Mouse (Mus musculus): ENCODE data around the gene Zbtb16. TPM values are rescaled to one million over a fixed set of nuclear protein-coding genes. Genes with fewer than 3 reads are reported as not detected.

The Zbtb16 gene
- polyA plus RNA-seq, 1 experiment from 2014 or later = 3.0 TPM

- H3K27ac ChIP-seq (replicated peaks; ENCODE audit: low read depth, low read length) = no peak overlapping the region
- peaks cover 12% of the 10 kb centered on the region for H3K4me1 ChIP-seq (ENCODE audit: control insufficient read depth, insufficient read depth, low read length)
These were observed 189.0 kb downstream of the Zbtb16 start for GRCm38 (mm10) chr9:48646781-48647647.

GRCm38 (mm10) chr9:48646251-48646650 lies 189.8 kb downstream of the Zbtb16 start:
- ATAC-seq (replicated peaks; ENCODE audit: insufficient number of reproducible peaks, low FRiP score, low TSS enrichment, low read depth) = no peak
- peak; percentile 92 for DNase-seq (ENCODE audit: low spot score)
- H3K4me3 ChIP-seq (ENCODE audit: low read depth, low read length) = no peak overlapping the region
- no peak overlapping the region for H3K9ac ChIP-seq (replicated peaks; ENCODE audit: low read length)
- WGBS = 23% methylated on average over 4 of the region's 4 CpGs
- H3K4me2 ChIP-seq (ENCODE audit: low read depth, low read length) = no peak overlapping the region
- peaks cover 3% of the 10 kb centered on the region; the same call in 1 of the 2 replicates for H3K9me3 ChIP-seq (replicated peaks; ENCODE audit: control insufficient read depth, low read length)
- no peaks in the 10 kb centered on the region for H3K36me3 ChIP-seq (replicated peaks; ENCODE audit: control insufficient read depth, insufficient read depth, low read depth, low read length)
- no peak overlapping the region for H3K27ac ChIP-seq (replicated peaks; ENCODE audit: low read depth, low read length)
- H3K27me3 ChIP-seq (ENCODE audit: control insufficient read depth, insufficient read depth, low read length) = no peaks in the 10 kb centered on the region
- peaks cover 12% of the 10 kb centered on the region for H3K4me1 ChIP-seq (ENCODE audit: control insufficient read depth, insufficient read depth, low read length)

More at GRCm38 (mm10) chr9:48646781-48647647, 189.0 kb downstream of the Zbtb16 start:
- no peaks in the 10 kb centered on the region for H3K36me3 ChIP-seq (replicated peaks; ENCODE audit: control insufficient read depth, insufficient read depth, low read depth, low read length)
- ATAC-seq (replicated peaks; ENCODE audit: insufficient number of reproducible peaks, low FRiP score, low TSS enrichment, low read depth) (no peak), DNase-seq (ENCODE audit: low spot score) (no peak)
- WGBS = 46% methylated on average over 15 of the region's 16 CpGs
- H3K9ac ChIP-seq (replicated peaks; ENCODE audit: low read length) = no peak overlapping the region
- H3K4me2 ChIP-seq (ENCODE audit: low read depth, low read length) = no peak overlapping the region
- no peak overlapping the region for H3K4me3 ChIP-seq (ENCODE audit: low read depth, low read length)
- peaks cover 3% of the 10 kb centered on the region; the same call in 1 of the 2 replicates for H3K9me3 ChIP-seq (replicated peaks; ENCODE audit: control insufficient read depth, low read length)
- H3K27me3 ChIP-seq (ENCODE audit: control insufficient read depth, insufficient read depth, low read length) = no peaks in the 10 kb centered on the region

- peaks cover 12% of the 10 kb centered on the region for H3K4me1 ChIP-seq (ENCODE audit: control insufficient read depth, insufficient read depth, low read length)
- no peaks in the 10 kb centered on the region for H3K36me3 ChIP-seq (replicated peaks; ENCODE audit: control insufficient read depth, insufficient read depth, low read depth, low read length)
- no peak overlapping the region for H3K27ac ChIP-seq (replicated peaks; ENCODE audit: low read depth, low read length)
- 61% methylated on average over 4 of the region's 4 CpGs for WGBS
- DNase-seq (ENCODE audit: low spot score) (no peak), ATAC-seq (replicated peaks; ENCODE audit: insufficient number of reproducible peaks, low FRiP score, low TSS enrichment, low read depth) (no peak)
- H3K4me2 ChIP-seq (ENCODE audit: low read depth, low read length) = no peak overlapping the region
- H3K9ac ChIP-seq (replicated peaks; ENCODE audit: low read length) = no peak overlapping the region
- H3K9me3 ChIP-seq (replicated peaks; ENCODE audit: control insufficient read depth, low read length) = peaks cover 3% of the 10 kb centered on the region; the same call in 1 of the 2 replicates
- H3K27me3 ChIP-seq (ENCODE audit: control insufficient read depth, insufficient read depth, low read length) = no peaks in the 10 kb centered on the region
- H3K4me3 ChIP-seq (ENCODE audit: low read depth, low read length) = no peak overlapping the region
These were observed 190.3 kb downstream of the Zbtb16 start for GRCm38 (mm10) chr9:48645648-48646126.

GRCm38 (mm10) chr9:48644926-48645647 lies 190.9 kb downstream of the Zbtb16 start:
- no peaks in the 10 kb centered on the region for H3K27me3 ChIP-seq (ENCODE audit: control insufficient read depth, insufficient read depth, low read length)
- H3K36me3 ChIP-seq (replicated peaks; ENCODE audit: control insufficient read depth, insufficient read depth, low read depth, low read length) = no peaks in the 10 kb centered on the region
- H3K4me1 ChIP-seq (ENCODE audit: control insufficient read depth, insufficient read depth, low read length) = peaks cover 12% of the 10 kb centered on the region
- DNase-seq (ENCODE audit: low spot score) (peak; percentile 68), ATAC-seq (replicated peaks; ENCODE audit: insufficient number of reproducible peaks, low FRiP score, low TSS enrichment, low read depth) (no peak)
- peaks cover 3% of the 10 kb centered on the region; the same call in 1 of the 2 replicates for H3K9me3 ChIP-seq (replicated peaks; ENCODE audit: control insufficient read depth, low read length)
- no peak overlapping the region for H3K4me3 ChIP-seq (ENCODE audit: low read depth, low read length)
- no peak overlapping the region for H3K4me2 ChIP-seq (ENCODE audit: low read depth, low read length)
- no peak overlapping the region for H3K27ac ChIP-seq (replicated peaks; ENCODE audit: low read depth, low read length)
- H3K9ac ChIP-seq (replicated peaks; ENCODE audit: low read length) = no peak overlapping the region
- 50% methylated on average over 13 of the region's 13 CpGs for WGBS

- Histone ChIP-seq H3K4me2 (ENCODE audit: low read depth, low read length) (no peak overlapping the region), H3K4me1 (ENCODE audit: control insufficient read depth, insufficient read depth, low read length) (peaks cover 10% of the 10 kb centered on the region), H3K4me3 (ENCODE audit: low read depth, low read length) (no peak overlapping the region), H3K9ac (replicated peaks; ENCODE audit: low read length) (no peak overlapping the region), H3K9me3 (replicated peaks; ENCODE audit: control insufficient read depth, low read length) (peaks cover 3% of the 10 kb centered on the region; the same call in 1 of the 2 replicates), H3K27me3 (ENCODE audit: control insufficient read depth, insufficient read depth, low read length) (no peaks in the 10 kb centered on the region), H3K36me3 (replicated peaks; ENCODE audit: control insufficient read depth, insufficient read depth, low read depth, low read length) (no peaks in the 10 kb centered on the region), H3K27ac (replicated peaks; ENCODE audit: low read depth, low read length) (no peak overlapping the region)
- ATAC-seq (replicated peaks; ENCODE audit: insufficient number of reproducible peaks, low FRiP score, low TSS enrichment, low read depth) (no peak), DNase-seq (ENCODE audit: low spot score) (no peak)
- WGBS = 78% methylated on average over 3 of the region's 3 CpGs
These were observed 191.6 kb downstream of the Zbtb16 start for GRCm38 (mm10) chr9:48644376-48644775.

- ATAC-seq (replicated peaks; ENCODE audit: insufficient number of reproducible peaks, low FRiP score, low TSS enrichment, low read depth) (no peak), DNase-seq (ENCODE audit: low spot score) (no peak)
- Histone ChIP-seq H3K36me3 (replicated peaks; ENCODE audit: control insufficient read depth, insufficient read depth, low read depth, low read length) (no peaks in the 10 kb centered on the region), H3K9ac (replicated peaks; ENCODE audit: low read length) (no peak overlapping the region), H3K4me1 (ENCODE audit: control insufficient read depth, insufficient read depth, low read length) (no peaks in the 10 kb centered on the region), H3K27me3 (ENCODE audit: control insufficient read depth, insufficient read depth, low read length) (no peaks in the 10 kb centered on the region), H3K4me3 (ENCODE audit: low read depth, low read length) (no peak overlapping the region), H3K9me3 (replicated peaks; ENCODE audit: control insufficient read depth, low read length) (peaks cover 3% of the 10 kb centered on the region; the same call in 1 of the 2 replicates), H3K27ac (replicated peaks; ENCODE audit: low read depth, low read length) (no peak overlapping the region), H3K4me2 (ENCODE audit: low read depth, low read length) (no peak overlapping the region)
- WGBS = 92% methylated on average over 8 of the region's 8 CpGs
These were observed 194.4 kb downstream of the Zbtb16 start for GRCm38 (mm10) chr9:48641636-48642035.

- Histone ChIP-seq H3K36me3 (replicated peaks; ENCODE audit: control insufficient read depth, insufficient read depth, low read depth, low read length) (no peaks in the 10 kb centered on the region), H3K27ac (replicated peaks; ENCODE audit: low read depth, low read length) (no peak overlapping the region), H3K9me3 (replicated peaks; ENCODE audit: control insufficient read depth, low read length) (peaks cover 3% of the 10 kb centered on the region; the same call in 1 of the 2 replicates), H3K27me3 (ENCODE audit: control insufficient read depth, insufficient read depth, low read length) (no peaks in the 10 kb centered on the region), H3K4me1 (ENCODE audit: control insufficient read depth, insufficient read depth, low read length) (no peaks in the 10 kb centered on the region), H3K4me2 (ENCODE audit: low read depth, low read length) (no peak overlapping the region), H3K4me3 (ENCODE audit: low read depth, low read length) (no peak overlapping the region), H3K9ac (replicated peaks; ENCODE audit: low read length) (no peak overlapping the region)
- ATAC-seq (replicated peaks; ENCODE audit: insufficient number of reproducible peaks, low FRiP score, low TSS enrichment, low read depth) (no peak), DNase-seq (ENCODE audit: low spot score) (no peak)
- WGBS = 88% methylated on average over 8 of the region's 8 CpGs
These were observed 195.1 kb downstream of the Zbtb16 start for GRCm38 (mm10) chr9:48640881-48641280.

Data from embryonic facial prominence, embryonic 11.5 days (tissue).